Mouse (Mus musculus) liver, adult 2 months (tissue): ENCODE measurements around the gene Bard1. TPM values are rescaled to one million over a fixed set of nuclear protein-coding genes. Genes with fewer than 3 reads are reported as not detected.

Experiments
- DNase-seq: peaks from one replicate; pipeline ENCODE4 v3.0.0-alpha.2; 2011; ENCODE audit warnings: low read depth, low spot score; ENCODE audit errors: extremely low read depth
- H3K27ac ChIP-seq: fragments of 200-500 bp; replicated peaks from 2 replicates; pipeline ENCODE4 v1.5.1; 2012; ENCODE audit warnings: low read depth, mild to moderate bottlenecking, control low read depth, inconsistent platforms, low read length; ENCODE audit not compliant: insufficient read depth
- H3K27me3 ChIP-seq: fragments of 200-500 bp; 2 replicates; pipeline ENCODE4 v1.6.1; 2012; ENCODE audit warnings: mild to moderate bottlenecking, moderate library complexity, low read length, inconsistent platforms; ENCODE audit not compliant: control insufficient read depth, insufficient read depth
- H3K36me3 ChIP-seq: fragments of 200-500 bp; 2 replicates; pipeline ENCODE4 v1.6.1; 2012; ENCODE audit warnings: low read length, inconsistent platforms; ENCODE audit not compliant: control insufficient read depth, insufficient read depth
- H3K4me1 ChIP-seq: fragments of 200-500 bp; 2 replicates; pipeline ENCODE4 v1.6.1; 2011; ENCODE audit warnings: low read length; ENCODE audit not compliant: control insufficient read depth, insufficient read depth
- H3K4me3 ChIP-seq: fragments of 200-500 bp; 2 replicates; pipeline ENCODE4 v1.5.1; 2011; ENCODE audit warnings: low read depth, mild to moderate bottlenecking, control low read depth, low read length, moderate library complexity; ENCODE audit not compliant: insufficient read depth
- H3K79me2 ChIP-seq: fragments of 200-500 bp; 2 replicates; pipeline ENCODE4 v1.6.1; 2012; ENCODE audit warnings: inconsistent platforms, mild to moderate bottlenecking, low read length, moderate library complexity; ENCODE audit not compliant: control insufficient read depth, insufficient read depth
- H3K9ac ChIP-seq: fragments of 200-500 bp; 2 replicates; pipeline ENCODE4 v1.6.1; 2012; ENCODE audit warnings: low read depth, mild to moderate bottlenecking, control low read depth, inconsistent platforms, low read length
- CTCF ChIP-seq: fragments of 200-500 bp; IDR thresholded peaks from 2 replicates; pipeline ENCODE4 v1.5.1; 2011; ENCODE audit warnings: low read depth, low read length, control low read depth
- POLR2A ChIP-seq: fragments of 200-500 bp; IDR thresholded peaks from 2 replicates; pipeline ENCODE4 v1.6.1; 2011; ENCODE audit warnings: low read length, control low read depth; ENCODE audit not compliant: insufficient read depth; ENCODE audit errors: extremely low read depth
- WGBS: fragments of 180-500 bp; shearing (Covaris S2); methylation state at CpG from one replicate; pipeline ENCODE4 v1.1.7; 2018; 5-methylcytosine and 5-hydroxymethylcytosine counted together
- polyA plus RNA-seq: library from polyadenylated mRNA; depleted of rRNA; stranded (reverse); fragments of >200 nt; gene quantifications from 2 replicates; pipeline ENCODE4 v1.2.3, GENCODE M21; 2012; rRNA removed
- total RNA-seq: library from RNA; depleted of rRNA; stranded (reverse); fragments of >200 nt; gene quantifications from 2 replicates; pipeline ENCODE4 v1.2.3, GENCODE M21; 2014; rRNA removed

The Bard1 gene
- 0.18 and 0.34 TPM in 2 replicates for total RNA-seq
- polyA plus RNA-seq: 0.05 and 0.06 TPM in 2 replicates

DNA sequence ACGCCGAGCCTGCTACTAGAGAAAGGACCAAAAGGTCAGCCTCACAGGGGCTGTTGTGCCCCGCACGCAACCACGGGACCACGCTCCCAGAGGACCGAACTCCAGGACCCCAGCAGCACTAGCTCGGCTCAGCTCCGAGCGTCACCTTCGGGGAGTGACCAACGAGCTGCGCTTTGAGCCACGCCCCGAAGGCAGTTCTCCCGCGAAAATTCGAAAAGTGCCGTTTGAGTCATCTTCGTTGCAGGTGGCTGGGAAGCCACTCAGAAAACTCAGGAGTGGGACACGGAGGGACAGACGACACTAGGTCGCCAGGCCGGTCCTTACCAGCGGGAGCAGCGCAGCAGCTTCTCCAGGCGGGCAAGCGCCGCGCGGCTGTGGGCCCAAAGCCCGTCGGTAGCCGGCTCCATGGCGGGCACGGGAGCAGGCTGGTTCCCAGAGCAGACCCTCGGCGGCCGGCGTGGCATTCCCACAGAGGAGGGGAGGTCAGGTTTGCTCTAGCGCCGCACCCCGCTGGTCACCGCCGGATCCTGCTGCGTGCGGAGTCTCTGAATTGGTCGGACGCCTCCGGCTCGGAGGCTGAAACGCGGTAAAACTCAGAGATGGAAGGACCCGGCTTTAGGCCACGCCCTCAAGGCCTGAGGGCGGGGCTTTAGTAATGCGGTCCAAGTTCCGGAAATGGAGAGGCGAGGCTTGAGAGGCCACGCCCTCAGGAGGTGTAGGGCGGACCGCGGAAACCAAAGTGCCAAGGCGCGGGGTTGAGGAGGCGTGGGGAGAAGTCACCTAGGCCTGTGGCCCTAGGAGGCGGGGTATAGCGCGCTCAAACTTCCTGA lies at the start of gene Bard1:
Bard1 (minus strand) TSS at position 803 of the 830 bp plus-strand sequence.
- Histone ChIP-seq H3K27me3 (no peaks in the 10 kb centered on the region), H3K27ac (peak within 1 kb of the TSS; percentile 32; the same call in 1 of the 2 replicates), H3K79me2 (no peaks in the 10 kb centered on the region), H3K36me3 (no peaks in the 10 kb centered on the region), H3K4me3 (peak within 1 kb of the TSS; percentile 95), H3K9ac (peak within 1 kb of the TSS; percentile 83), H3K4me1 (peaks cover 3% of the 10 kb centered on the region; the same call in 1 of the 2 replicates)
- TF ChIP-seq POLR2A (0 out of 2 replicates have a peak, but pooled peaks have one; percentile 26), CTCF (no peak)
- DNase-seq: peak; percentile 93
- under 1% methylated on average over 69 of the region's 69 CpGs for WGBS

DNA sequence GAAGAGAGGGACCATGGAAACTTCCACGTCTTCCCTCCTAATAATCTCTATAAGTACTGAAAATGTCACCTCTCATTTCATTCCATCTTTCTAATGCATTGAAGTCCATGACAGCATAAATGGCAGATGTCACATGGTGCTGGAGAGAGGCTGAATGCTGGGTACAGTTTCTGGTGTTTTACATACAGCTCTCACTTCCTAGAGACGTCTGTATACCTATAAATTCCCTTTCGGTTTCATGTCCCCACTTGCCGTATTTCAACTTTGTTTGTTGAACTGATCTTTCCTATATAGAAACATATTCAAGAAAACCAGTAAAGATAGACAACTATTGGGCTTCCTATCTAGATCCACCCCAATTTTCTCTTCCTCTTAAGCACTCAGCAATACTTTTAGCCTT lies 24.2 kb upstream of the Bard1 start:
- Histone ChIP-seq H3K27me3 (no peaks in the 10 kb centered on the region), H3K4me1 (no peaks in the 10 kb centered on the region), H3K79me2 (no peaks in the 10 kb centered on the region), H3K36me3 (no peaks in the 10 kb centered on the region), H3K9ac (no peak overlapping the region), H3K27ac (no peak overlapping the region), H3K4me3 (no peak overlapping the region)
- TF ChIP-seq POLR2A: no peak
- no peak for TF ChIP-seq CTCF
- WGBS: 84% methylated on average over 4 of the region's 4 CpGs
- no peak for DNase-seq

DNA sequence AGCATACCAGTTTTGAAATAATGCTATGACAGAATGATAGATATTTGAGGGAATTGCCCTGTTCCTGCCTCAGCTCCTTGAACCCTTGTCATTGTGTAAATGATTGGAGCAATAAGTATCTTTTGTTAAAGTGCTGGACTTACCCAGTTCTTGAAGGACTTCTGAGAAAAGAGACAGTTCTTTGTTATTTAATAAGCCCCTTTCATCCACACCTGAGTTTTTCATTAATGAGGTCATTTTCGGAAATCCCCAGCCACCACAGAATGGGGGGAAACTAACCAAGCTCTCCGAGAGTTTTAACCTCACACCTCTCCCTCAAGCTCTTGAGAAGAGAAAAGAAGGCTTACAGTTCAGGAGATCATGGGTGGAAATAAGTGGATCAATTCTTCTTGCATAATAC lies 15.6 kb upstream of the Bard1 start:
- no peak overlapping the region for H3K27ac ChIP-seq
- no peak overlapping the region for H3K9ac ChIP-seq
- no peak for DNase-seq
- no peak overlapping the region for H3K4me3 ChIP-seq
- TF ChIP-seq CTCF (no peak), POLR2A (no peak)
- H3K36me3 ChIP-seq: no peaks in the 10 kb centered on the region
- H3K4me1 ChIP-seq: no peaks in the 10 kb centered on the region
- no peaks in the 10 kb centered on the region for H3K27me3 ChIP-seq
- 78% methylated on average over 2 of the region's 2 CpGs for WGBS
- no peaks in the 10 kb centered on the region for H3K79me2 ChIP-seq

DNA sequence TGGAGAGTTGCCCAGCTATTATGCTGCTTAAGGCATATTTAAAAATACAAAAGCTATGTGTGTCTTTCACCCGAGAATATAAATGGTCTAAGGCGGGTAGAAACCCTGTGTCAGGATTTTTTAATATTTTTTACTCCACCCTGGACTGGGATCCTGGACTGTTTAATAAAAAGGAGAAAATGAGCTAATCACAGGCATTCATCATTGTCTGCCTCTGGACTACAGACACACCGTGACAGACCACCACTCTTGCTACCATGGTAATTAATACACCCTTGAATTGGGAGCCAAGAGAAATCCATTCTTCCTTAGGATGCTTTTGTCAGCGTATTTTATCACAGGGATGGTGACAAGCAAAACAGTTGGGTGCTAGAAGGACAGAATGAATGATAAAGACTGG lies 14.3 kb upstream of the Bard1 start:
- 79% methylated on average over 4 of the region's 4 CpGs for WGBS
- Histone ChIP-seq H3K27me3 (no peaks in the 10 kb centered on the region), H3K4me3 (no peak overlapping the region), H3K79me2 (no peaks in the 10 kb centered on the region), H3K36me3 (no peaks in the 10 kb centered on the region), H3K4me1 (no peaks in the 10 kb centered on the region), H3K9ac (no peak overlapping the region), H3K27ac (no peak overlapping the region)
- DNase-seq: no peak
- TF ChIP-seq CTCF (no peak), POLR2A (no peak)

DNA sequence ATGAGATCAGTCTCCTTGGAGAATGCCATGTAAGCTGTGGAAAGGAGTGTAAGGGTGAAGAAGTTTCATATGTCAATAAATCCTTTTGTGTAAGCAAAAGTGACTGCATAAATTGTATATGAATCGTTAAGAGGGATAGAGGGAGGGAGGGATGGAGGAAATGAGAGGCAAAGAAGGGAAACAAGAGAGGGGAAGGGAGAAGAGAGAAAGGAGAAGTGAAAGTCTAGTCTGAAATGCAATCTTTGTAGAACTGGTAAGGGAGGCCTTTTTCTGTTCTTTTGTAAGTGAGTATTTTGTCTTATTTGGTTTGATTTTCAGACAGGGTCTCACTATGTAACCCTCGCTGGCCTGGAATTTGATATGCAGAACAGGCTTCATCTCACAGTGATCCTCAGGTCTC lies 12.8 kb upstream of the Bard1 start:
- no peak overlapping the region for H3K27ac ChIP-seq
- WGBS: 79% methylated on average over 2 of the region's 2 CpGs
- no peak for DNase-seq
- H3K79me2 ChIP-seq: no peaks in the 10 kb centered on the region
- H3K27me3 ChIP-seq: no peaks in the 10 kb centered on the region
- H3K36me3 ChIP-seq: no peaks in the 10 kb centered on the region
- H3K4me1 ChIP-seq: no peaks in the 10 kb centered on the region
- no peak overlapping the region for H3K4me3 ChIP-seq
- TF ChIP-seq CTCF (no peak), POLR2A (no peak)
- H3K9ac ChIP-seq: no peak overlapping the region

DNA sequence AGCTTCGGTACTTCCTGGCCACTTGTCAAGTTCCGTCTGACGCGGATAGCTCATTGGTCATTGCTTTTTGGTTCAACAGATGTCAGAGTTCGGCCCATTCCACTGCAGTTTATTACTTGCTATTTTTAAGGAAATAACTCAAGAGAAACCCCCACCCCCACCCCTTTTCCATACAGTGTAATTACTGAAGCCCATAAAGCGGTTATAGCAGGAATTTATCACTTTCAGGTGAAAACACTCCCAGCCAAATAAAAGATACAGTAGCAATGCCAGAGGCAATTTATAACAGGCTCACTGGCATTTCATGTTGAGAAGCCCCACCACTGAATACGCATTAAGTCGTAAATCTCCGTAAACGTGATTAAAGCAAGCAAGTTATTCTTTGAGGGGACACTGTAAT lies 6.9 kb upstream of the Bard1 start:
- Histone ChIP-seq H3K79me2 (no peaks in the 10 kb centered on the region), H3K4me1 (no peaks in the 10 kb centered on the region), H3K9ac (no peak overlapping the region), H3K27me3 (no peaks in the 10 kb centered on the region), H3K27ac (no peak overlapping the region), H3K36me3 (no peaks in the 10 kb centered on the region), H3K4me3 (no peak overlapping the region)
- TF ChIP-seq POLR2A (no peak), CTCF (no peak)
- no peak for DNase-seq
- 92% methylated on average over 10 of the region's 10 CpGs for WGBS
